Mouse (Mus musculus): Measurements from ENCODE around the gene Adap1.

DNA sequence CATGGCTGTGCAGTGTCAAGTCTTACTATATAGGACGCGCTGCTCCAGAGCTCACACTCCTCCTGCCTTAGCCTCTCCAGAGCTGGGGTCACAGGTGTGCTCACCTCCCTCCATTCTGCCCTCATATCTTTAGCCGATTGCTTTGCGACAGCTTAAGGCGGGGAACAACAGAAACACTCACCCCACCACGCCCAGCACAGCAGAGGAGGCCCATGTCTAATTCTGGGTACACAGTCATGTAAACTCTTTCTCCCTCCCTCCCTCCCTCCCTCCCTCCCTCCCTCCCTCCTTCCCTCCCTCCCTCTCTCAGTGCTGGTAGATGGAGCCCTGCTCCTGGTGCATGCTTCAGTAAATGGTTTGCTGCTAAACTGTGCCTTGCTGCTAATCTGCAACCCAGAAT lies 24.3 kb upstream of the Adap1 start:
- no peak for TF ChIP-seq CTCF (conservative IDR thresholded peaks at IDR 0.05; ENCODE audit: insufficient read depth, insufficient read length, low read depth, low read length)
- TF ChIP-seq POLR2A (IDR thresholded peaks at IDR 0.05; ENCODE audit: low read depth, low read length) = no peak
